Mouse (Mus musculus) stomach, postnatal 0 days (tissue): ENCODE results near the gene Chaf1b. TPM values are rescaled to one million over a fixed set of nuclear protein-coding genes. Genes with fewer than 3 reads are reported as not detected.
A peak's percentile ranks its signal among the peaks of the same experiment; 100 is the strongest.

Experiments
- ATAC-seq: fragments of 200-750 bp; cut with Nextera tagmentation; 2 replicates; pipeline ENCODE4 v1.8.0; 2017; ENCODE audit not compliant: low FRiP score, low TSS enrichment
- DNase-seq: peaks from one replicate; pipeline ENCODE4 v3.0.0-alpha.2; 2016; ENCODE audit warnings: low spot score
- H3K27ac ChIP-seq: fragments of 300-500 bp; sonication (generic); replicated peaks from 2 replicates; pipeline ENCODE4 v1.5.1; 2014; ENCODE audit warnings: mild to moderate bottlenecking, control low read depth
- H3K27me3 ChIP-seq: fragments of 300-500 bp; sonication (generic); 2 replicates; pipeline ENCODE4 v1.6.1; 2014; ENCODE audit warnings: low read length; ENCODE audit not compliant: control insufficient read depth, insufficient read depth
- H3K36me3 ChIP-seq: fragments of 300-500 bp; sonication (generic); 2 replicates; pipeline ENCODE4 v1.6.1; 2014; ENCODE audit warnings: low read length, mixed read lengths; ENCODE audit not compliant: control insufficient read depth, insufficient read depth
- H3K4me1 ChIP-seq: fragments of 300-500 bp; sonication (generic); replicated peaks from 2 replicates; pipeline ENCODE4 v1.6.1; 2014; ENCODE audit warnings: antibody characterized with exemption; ENCODE audit not compliant: control insufficient read depth, insufficient read depth
- H3K4me2 ChIP-seq: fragments of 300-500 bp; sonication (generic); replicated peaks from 2 replicates; pipeline ENCODE4 v1.6.1; 2014; ENCODE audit warnings: low read depth, mild to moderate bottlenecking, control low read depth, moderate library complexity
- H3K4me3 ChIP-seq: fragments of 300-500 bp; sonication (generic); 2 replicates; pipeline ENCODE4 v1.5.1; 2014; ENCODE audit warnings: low read depth, low read length, control low read depth
- H3K9ac ChIP-seq: fragments of 300-500 bp; sonication (generic); 2 replicates; pipeline ENCODE4 v1.6.1; 2014; ENCODE audit warnings: mild to moderate bottlenecking, low read length, control low read depth, mixed read lengths
- H3K9me3 ChIP-seq: fragments of 300-500 bp; sonication (generic); 2 replicates; pipeline ENCODE4 v1.6.1; 2016; ENCODE audit warnings: low read length; ENCODE audit not compliant: control insufficient read depth
- CTCF ChIP-seq: IDR thresholded peaks from 2 replicates; pipeline ENCODE4 v1.5.1; 2016; ENCODE audit warnings: antibody characterized with exemption, low read depth, mild to moderate bottlenecking, moderate library complexity
- EP300 ChIP-seq: optimal IDR thresholded peaks from 2 replicates; pipeline ENCODE3; 2016; ENCODE audit warnings: antibody characterized with exemption
- WGBS: fragments of 180-500 bp; shearing (Covaris S2); extraction: QIAGEN DNeasy Blood & Tissue Kit; methylation state at CpG from one replicate; pipeline ENCODE4 v1.1.7; 2014; 5-methylcytosine and 5-hydroxymethylcytosine counted together
- polyA plus RNA-seq: library from polyadenylated mRNA; unstranded; fragments of >200 nt; fragmentation: Nextera tagmentation; extraction: Ambion mirVana; gene quantifications from 2 replicates; pipeline ENCODE4 v1.2.1, GENCODE M21; 2015

Chaf1b gene
- polyA plus RNA-seq, 1 experiment from 2014 or later = 18.9 TPM

- no peak overlapping the region for H3K27ac ChIP-seq
Measured at GRCm38 (mm10) chr16:93917712-93918678, 34.3 kb downstream of the Chaf1b start.

GRCm38 (mm10) chr16:93918679-93919060 lies 35.0 kb downstream of the Chaf1b start:
- no peak for TF ChIP-seq CTCF
- no peak for TF ChIP-seq EP300
- Histone ChIP-seq H3K9ac (no peak overlapping the region), H3K9me3 (no peaks in the 10 kb centered on the region), H3K27ac (no peak overlapping the region), H3K36me3 (no peaks in the 10 kb centered on the region), H3K27me3 (no peaks in the 10 kb centered on the region), H3K4me2 (no peak overlapping the region), H3K4me1 (no peaks in the 10 kb centered on the region), H3K4me3 (no peak overlapping the region)
- WGBS = 70% methylated on average over 8 of the region's 8 CpGs
- ATAC-seq (no peak), DNase-seq (no peak)

More at GRCm38 (mm10) chr16:93917712-93918678, 34.3 kb downstream of the Chaf1b start:
- H3K4me3 ChIP-seq = no peak overlapping the region
- TF ChIP-seq EP300 (no peak), CTCF (peak; percentile 89)
- ATAC-seq (peak; percentile 62), DNase-seq (peak; percentile 87)
- no peaks in the 10 kb centered on the region for H3K36me3 ChIP-seq
- H3K4me2 ChIP-seq = 0 out of 2 replicates have a peak overlapping the region, but pooled peaks have one; percentile 25
- no peaks in the 10 kb centered on the region for H3K27me3 ChIP-seq
- H3K4me1 ChIP-seq = no peaks in the 10 kb centered on the region
- H3K9me3 ChIP-seq = no peaks in the 10 kb centered on the region
- H3K9ac ChIP-seq = no peak overlapping the region
- WGBS = 25% methylated on average over 22 of the region's 22 CpGs

- DNase-seq = no peak
- WGBS = 81% methylated on average over 20 of the region's 20 CpGs
- Histone ChIP-seq H3K4me3 (no peak overlapping the region), H3K27ac (no peak overlapping the region), H3K27me3 (no peaks in the 10 kb centered on the region), H3K4me2 (no peak overlapping the region), H3K9ac (no peak overlapping the region), H3K36me3 (no peaks in the 10 kb centered on the region), H3K4me1 (no peaks in the 10 kb centered on the region), H3K9me3 (no peaks in the 10 kb centered on the region)
- TF ChIP-seq CTCF (no peak), EP300 (no peak)
- ATAC-seq = peak; percentile 13; the same call in 1 of the 2 replicates
Measured at GRCm38 (mm10) chr16:93919189-93919588, 35.5 kb downstream of the Chaf1b start.

- Histone ChIP-seq H3K27ac (no peak overlapping the region), H3K4me1 (no peaks in the 10 kb centered on the region), H3K9me3 (no peaks in the 10 kb centered on the region), H3K36me3 (no peaks in the 10 kb centered on the region), H3K27me3 (no peaks in the 10 kb centered on the region), H3K9ac (no peak overlapping the region), H3K4me2 (no peak overlapping the region), H3K4me3 (no peak overlapping the region)
- ATAC-seq (no peak), DNase-seq (no peak)
- 74% methylated on average over 4 of the region's 4 CpGs for WGBS
- TF ChIP-seq CTCF (no peak), EP300 (no peak)
Measured at GRCm38 (mm10) chr16:93920673-93921072, 37.0 kb downstream of the Chaf1b start.

GRCm38 (mm10) chr16:93922835-93923389 lies 39.2 kb downstream of the Chaf1b start:
- H3K36me3 ChIP-seq = no peaks in the 10 kb centered on the region
- H3K4me3 ChIP-seq = no peak overlapping the region
- DNase-seq (no peak), ATAC-seq (no peak)
- no peak overlapping the region for H3K27ac ChIP-seq
- TF ChIP-seq EP300 (no peak), CTCF (no peak)
- H3K4me1 ChIP-seq = no peaks in the 10 kb centered on the region
- no peaks in the 10 kb centered on the region for H3K9me3 ChIP-seq
- no peak overlapping the region for H3K4me2 ChIP-seq
- H3K27me3 ChIP-seq = no peaks in the 10 kb centered on the region
- WGBS = 76% methylated on average over 5 of the region's 5 CpGs
- H3K9ac ChIP-seq = no peak overlapping the region

GRCm38 (mm10) chr16:93923788-93924187 lies 40.1 kb downstream of the Chaf1b start:
- no peak for ATAC-seq
- TF ChIP-seq EP300 = no peak
- no peak for TF ChIP-seq CTCF
- Histone ChIP-seq H3K4me2 (no peak overlapping the region), H3K9ac (no peak overlapping the region), H3K4me3 (no peak overlapping the region), H3K4me1 (no peaks in the 10 kb centered on the region), H3K36me3 (no peaks in the 10 kb centered on the region), H3K27me3 (no peaks in the 10 kb centered on the region), H3K9me3 (no peaks in the 10 kb centered on the region), H3K27ac (no peak overlapping the region)
- DNase-seq = no peak
- 55% methylated on average over 7 of the region's 7 CpGs for WGBS
